ENCODE assay signal across 8 mouse cellular contexts in genomic region chr11:86950491-86950890, GRCm38 (mm10). TPM values are rescaled to one million over a fixed set of nuclear protein-coding genes. Genes with fewer than 3 reads are reported as not detected.
DNase-seq lines count a peak whose midpoint lies in the region; ATAC-seq and TF ChIP-seq lines count a peak whose summit lies in the region.

No protein-coding gene starts in this region.

- TF ChIP-seq EP300 in stomach, postnatal 0 days (optimal IDR thresholded peaks at IDR 0.05): no peak

- no peak overlapping the region for H3K4me3 ChIP-seq in hindbrain, embryonic 10.5 days
- no peak overlapping the region for H3K4me3 ChIP-seq in hindbrain, embryonic 16.5 days (ENCODE audit: low read length)
- H3K4me3 ChIP-seq in neural tube, embryonic 13.5 days: no peak overlapping the region
- no peak overlapping the region for H3K4me3 ChIP-seq in stomach, postnatal 0 days (ENCODE audit: low read depth, low read length)

- DNase-seq in hindbrain, embryonic 10.5 days (ENCODE audit: low spot score): no peak
- DNase-seq in neural tube, embryonic 10.5 days (ENCODE audit: extremely low spot score, low spot score): no peak
- peak; percentile 54 for DNase-seq in heart, postnatal 4 days
- DNase-seq in stomach, postnatal 0 days (ENCODE audit: low spot score): no peak
- no peak for DNase-seq in frontal cortex, postnatal 10 days (ENCODE audit: low spot score in 2 of 2)
- no peak for DNase-seq in natural killer cell, adult 2 months (ENCODE audit: low spot score in 2 of 2)

- H3K27me3 ChIP-seq in hindbrain, embryonic 10.5 days (ENCODE audit: insufficient read depth, poor library complexity, severe bottlenecking): no peaks in the 10 kb centered on the region
- no peaks in the 10 kb centered on the region for H3K27me3 ChIP-seq in hindbrain, embryonic 16.5 days (replicated peaks; ENCODE audit: control insufficient read depth, insufficient read depth, low read length)
- no peaks in the 10 kb centered on the region for H3K27me3 ChIP-seq in neural tube, embryonic 13.5 days
- no peaks in the 10 kb centered on the region for H3K27me3 ChIP-seq in stomach, postnatal 0 days (ENCODE audit: control insufficient read depth, insufficient read depth, low read length)

- H3K36me3 ChIP-seq in hindbrain, embryonic 10.5 days: no peaks in the 10 kb centered on the region
- H3K36me3 ChIP-seq in hindbrain, embryonic 16.5 days (ENCODE audit: control insufficient read depth, insufficient read depth, low read length): no peaks in the 10 kb centered on the region
- H3K36me3 ChIP-seq in neural tube, embryonic 13.5 days: 0 out of 2 replicates have a peak, but pooled peaks cover 4% of the 10 kb centered on the region
- H3K36me3 ChIP-seq in stomach, postnatal 0 days (ENCODE audit: control insufficient read depth, insufficient read depth, low read length): no peaks in the 10 kb centered on the region

- H3K27ac ChIP-seq in hindbrain, embryonic 10.5 days: peak overlapping the region; percentile 62
- H3K27ac ChIP-seq in hindbrain, embryonic 16.5 days (ENCODE audit: low read depth, low read length): no peak overlapping the region
- peak overlapping the region; percentile 64 for H3K27ac ChIP-seq in neural tube, embryonic 13.5 days (replicated peaks)
- peak overlapping the region; percentile 70 for H3K27ac ChIP-seq in stomach, postnatal 0 days (replicated peaks)

- TF ChIP-seq CTCF in stomach, postnatal 0 days (IDR thresholded peaks at IDR 0.05; ENCODE audit: low read depth): no peak

- H3K4me2 ChIP-seq in hindbrain, embryonic 16.5 days (ENCODE audit: low read length): no peak overlapping the region
- no peak overlapping the region for H3K4me2 ChIP-seq in neural tube, embryonic 13.5 days
- H3K4me2 ChIP-seq in stomach, postnatal 0 days (replicated peaks; ENCODE audit: low read depth): no peak overlapping the region

- WGBS in hindbrain, embryonic 10.5 days: 73% methylated on average over 3 of the region's 3 CpGs
- 70% methylated on average over 3 of the region's 3 CpGs for WGBS in hindbrain, embryonic 16.5 days
- WGBS in neural tube, embryonic 13.5 days: 76% methylated on average over 3 of the region's 3 CpGs
- 48% methylated on average over 3 of the region's 3 CpGs for WGBS in stomach, postnatal 0 days

- H3K9me3 ChIP-seq in hindbrain, embryonic 10.5 days: no peaks in the 10 kb centered on the region
- no peaks in the 10 kb centered on the region for H3K9me3 ChIP-seq in hindbrain, embryonic 16.5 days (ENCODE audit: control insufficient read depth, low read length)
- no peaks in the 10 kb centered on the region for H3K9me3 ChIP-seq in neural tube, embryonic 13.5 days
- H3K9me3 ChIP-seq in stomach, postnatal 0 days (ENCODE audit: control insufficient read depth, low read length): no peaks in the 10 kb centered on the region

- ATAC-seq in hindbrain, embryonic 16.5 days: no peak
- ATAC-seq in neural tube, embryonic 13.5 days (ENCODE audit: low read depth): no peak
- ATAC-seq in stomach, postnatal 0 days (ENCODE audit: low FRiP score, low TSS enrichment): no peak

- no peak overlapping the region for H3K9ac ChIP-seq in hindbrain, embryonic 16.5 days (ENCODE audit: low read depth, low read length)
- H3K9ac ChIP-seq in neural tube, embryonic 13.5 days: no peak overlapping the region
- H3K9ac ChIP-seq in stomach, postnatal 0 days (ENCODE audit: low read length): no peak overlapping the region

- H3K4me1 ChIP-seq in hindbrain, embryonic 10.5 days (replicated peaks): peaks cover 34% of the 10 kb centered on the region
- H3K4me1 ChIP-seq in hindbrain, embryonic 16.5 days (ENCODE audit: control insufficient read depth, insufficient read depth, low read depth, low read length): peaks cover 10% of the 10 kb centered on the region
- H3K4me1 ChIP-seq in neural tube, embryonic 13.5 days (replicated peaks): peaks cover 38% of the 10 kb centered on the region
- peaks cover 7% of the 10 kb centered on the region for H3K4me1 ChIP-seq in stomach, postnatal 0 days (replicated peaks; ENCODE audit: control insufficient read depth, insufficient read depth)

RNA-seq across cellular contexts. Expression of gene Ypel2, which starts 43.0 kb away (rescaled TPM):
- 4.2 and 4.3 TPM in 2 replicates for polyA plus RNA-seq in hindbrain, embryonic 10.5 days (2016; fragmentation: Nextera tagmentation; extraction: Ambion mirVana)
- 4.0 and 4.1 TPM in 2 replicates for polyA plus RNA-seq in hindbrain, embryonic 16.5 days (2015; fragmentation: Nextera tagmentation; extraction: Ambion mirVana)
- 4.6 and 5.3 TPM in 2 replicates for polyA plus RNA-seq in neural tube, embryonic 13.5 days (2015; fragmentation: Nextera tagmentation; extraction: Ambion mirVana)
- total RNA-seq in heart, postnatal 4 days (2021): 10 to 100 TPM; 18.9 to 22.7 TPM
- polyA plus RNA-seq in stomach, postnatal 0 days (2015; fragmentation: Nextera tagmentation; extraction: Ambion mirVana): 3.9 and 4.0 TPM in 2 replicates
